Mouse (Mus musculus): ENCODE measurements at regions not wholly inside any gene's neighbourhood (a gene's known extent, or its start where the extent isn't known, plus 50 kb on each side); places are given as distances from the start of the nearest gene placed in this dataset.

DNA sequence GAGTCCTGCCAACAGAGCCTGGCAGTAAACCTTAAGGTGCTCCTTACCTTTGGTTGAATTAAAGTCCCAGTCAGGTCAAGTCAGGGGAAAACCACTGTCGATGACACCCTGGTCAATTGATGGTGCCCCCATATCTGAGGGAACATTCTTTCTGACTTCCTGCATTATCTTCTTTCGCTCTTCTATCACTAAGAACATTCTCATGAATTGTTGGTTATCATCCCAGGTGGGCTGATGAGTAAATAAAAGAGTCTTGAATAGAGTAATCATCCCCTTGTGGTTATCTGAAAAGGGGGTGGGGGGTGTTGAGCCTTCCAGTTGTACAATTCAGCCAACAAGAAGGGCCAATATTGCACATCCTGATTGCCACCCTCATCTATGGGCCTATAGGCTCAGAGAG lies 149.7 kb upstream of the Gm11096 start:
- no peak for ATAC-seq (ENCODE audit: insufficient read depth)
- no peaks in the 10 kb centered on the region for H3K27me3 ChIP-seq (ENCODE audit: control insufficient read depth, insufficient read depth, low read length)
- H3K27ac ChIP-seq = no peak overlapping the region
- H3K9me3 ChIP-seq (ENCODE audit: control insufficient read depth, low read length) = no peaks in the 10 kb centered on the region
- TF ChIP-seq EP300 (IDR thresholded peaks at IDR 0.05; ENCODE audit: low read depth) = no peak
- TF ChIP-seq CTCF (IDR thresholded peaks at IDR 0.05; ENCODE audit: low read depth) = no peak
- no peak overlapping the region for H3K9ac ChIP-seq (replicated peaks)
- no peak overlapping the region for H3K4me2 ChIP-seq (ENCODE audit: low read depth)
- no peaks in the 10 kb centered on the region for H3K36me3 ChIP-seq (replicated peaks; ENCODE audit: control insufficient read depth, insufficient read depth, low read depth)
- no peaks in the 10 kb centered on the region for H3K4me1 ChIP-seq (replicated peaks; ENCODE audit: control insufficient read depth in 2 of 2, insufficient read depth in 2 of 2, low read length in 1 of 2)
- WGBS (ENCODE audit: insufficient replicate concordance) = 51% methylated on average over 2 of the region's 2 CpGs
- no peak for DNase-seq (ENCODE audit: low read depth in 3 of 3, low spot score in 3 of 3)
- no peak overlapping the region for H3K4me3 ChIP-seq (ENCODE audit: insufficient read depth in 1 of 2, low read depth in 2 of 2, low read length in 2 of 2)

DNA sequence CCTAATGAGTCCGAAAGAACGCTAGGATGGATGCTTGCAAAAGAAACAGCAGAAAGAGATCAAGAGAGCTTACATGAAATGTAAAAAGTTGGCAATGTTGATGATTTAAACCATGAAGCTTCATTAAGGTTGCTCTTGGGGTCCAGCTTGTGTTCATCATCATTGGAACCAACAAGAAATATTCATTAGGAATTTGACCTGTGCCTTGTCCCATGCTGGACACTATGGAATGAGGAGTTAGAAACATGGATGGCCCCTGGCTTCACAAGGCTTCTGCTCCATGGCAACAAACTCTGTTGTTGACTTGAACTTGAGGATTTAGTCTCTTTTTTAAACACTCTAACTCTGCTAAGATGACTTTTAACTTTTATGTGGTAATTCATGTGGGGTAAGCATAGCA lies 159.0 kb upstream of the Gm11096 start:
- Histone ChIP-seq H3K27me3 (ENCODE audit: control insufficient read depth, insufficient read depth, low read length) (no peaks in the 10 kb centered on the region), H3K9me3 (ENCODE audit: control insufficient read depth, low read length) (no peaks in the 10 kb centered on the region), H3K4me1 (replicated peaks; ENCODE audit: control insufficient read depth in 2 of 2, insufficient read depth in 2 of 2, low read length in 1 of 2) (no peaks in the 10 kb centered on the region), H3K27ac (no peak overlapping the region), H3K9ac (replicated peaks) (no peak overlapping the region), H3K4me3 (ENCODE audit: insufficient read depth in 1 of 2, low read depth in 2 of 2, low read length in 2 of 2) (no peak overlapping the region), H3K36me3 (replicated peaks; ENCODE audit: control insufficient read depth, insufficient read depth, low read depth) (no peaks in the 10 kb centered on the region), H3K4me2 (ENCODE audit: low read depth) (no peak overlapping the region)
- TF ChIP-seq CTCF (IDR thresholded peaks at IDR 0.05; ENCODE audit: low read depth) (no peak), EP300 (IDR thresholded peaks at IDR 0.05; ENCODE audit: low read depth) (no peak)
- no peak for DNase-seq (ENCODE audit: low read depth in 3 of 3, low spot score in 3 of 3)
- no peak for ATAC-seq (ENCODE audit: insufficient read depth)
- 66% methylated on average over 2 of the region's 2 CpGs for WGBS (ENCODE audit: insufficient replicate concordance)

DNA sequence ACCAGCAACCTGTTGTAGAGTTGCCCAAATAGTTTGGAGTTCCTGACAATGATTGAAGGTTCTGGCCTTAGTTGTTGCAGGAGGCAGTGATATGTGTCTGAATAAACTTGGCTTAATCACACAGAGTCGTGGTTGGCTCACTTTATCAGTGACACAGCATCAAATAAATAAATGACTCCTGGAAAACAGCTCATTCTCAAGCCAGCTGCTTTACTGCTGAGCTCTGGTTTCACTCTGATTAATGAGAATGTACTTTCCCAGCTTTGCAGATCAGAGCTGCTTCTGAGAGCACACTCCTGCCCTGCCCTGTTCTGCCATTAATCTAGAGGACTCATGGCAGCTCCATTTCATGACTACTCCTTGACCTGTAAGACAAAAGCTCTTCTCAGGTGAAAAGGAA lies 171.3 kb upstream of the Gm11096 start:
- Histone ChIP-seq H3K27me3 (ENCODE audit: control insufficient read depth, insufficient read depth, low read length) (no peaks in the 10 kb centered on the region), H3K4me1 (replicated peaks; ENCODE audit: control insufficient read depth in 2 of 2, insufficient read depth in 2 of 2, low read length in 1 of 2) (no peaks in the 10 kb centered on the region), H3K27ac (no peak overlapping the region), H3K36me3 (replicated peaks; ENCODE audit: control insufficient read depth, insufficient read depth, low read depth) (no peaks in the 10 kb centered on the region), H3K4me2 (ENCODE audit: low read depth) (no peak overlapping the region), H3K4me3 (ENCODE audit: insufficient read depth in 1 of 2, low read depth in 2 of 2, low read length in 2 of 2) (no peak overlapping the region), H3K9ac (replicated peaks) (no peak overlapping the region), H3K9me3 (ENCODE audit: control insufficient read depth, low read length) (no peaks in the 10 kb centered on the region)
- TF ChIP-seq CTCF (IDR thresholded peaks at IDR 0.05; ENCODE audit: low read depth) (no peak), EP300 (IDR thresholded peaks at IDR 0.05; ENCODE audit: low read depth) (no peak)
- no peak for DNase-seq (ENCODE audit: low read depth in 3 of 3, low spot score in 3 of 3)
- no peak for ATAC-seq (ENCODE audit: insufficient read depth)
- 8% methylated on average over 1 of the region's 1 CpGs for WGBS (ENCODE audit: insufficient replicate concordance)

- no peak for TF ChIP-seq CTCF (IDR thresholded peaks at IDR 0.05; ENCODE audit: low read depth)
- no peak for TF ChIP-seq EP300 (IDR thresholded peaks at IDR 0.05; ENCODE audit: low read depth)
- Histone ChIP-seq H3K9me3 (ENCODE audit: control insufficient read depth, low read length) (no peaks in the 10 kb centered on the region), H3K4me1 (replicated peaks; ENCODE audit: control insufficient read depth in 2 of 2, insufficient read depth in 2 of 2, low read length in 1 of 2) (no peaks in the 10 kb centered on the region), H3K4me3 (ENCODE audit: insufficient read depth in 1 of 2, low read depth in 2 of 2, low read length in 2 of 2) (no peak overlapping the region), H3K4me2 (ENCODE audit: low read depth) (no peak overlapping the region), H3K9ac (replicated peaks) (no peak overlapping the region), H3K27me3 (ENCODE audit: control insufficient read depth, insufficient read depth, low read length) (no peaks in the 10 kb centered on the region), H3K36me3 (replicated peaks; ENCODE audit: control insufficient read depth, insufficient read depth, low read depth) (no peaks in the 10 kb centered on the region), H3K27ac (no peak overlapping the region)
- ATAC-seq (ENCODE audit: insufficient read depth) (no peak), DNase-seq (ENCODE audit: low read depth in 3 of 3, low spot score in 3 of 3) (no peak)
- WGBS (ENCODE audit: insufficient replicate concordance) = 61% methylated on average over 1 of the region's 1 CpGs
These were observed 179.6 kb upstream of the Gm11096 start for GRCm38 (mm10) chr17:81261957-81262356.

GRCm38 (mm10) chr17:81260036-81260435 lies 181.5 kb upstream of the Gm11096 start:
- no peaks in the 10 kb centered on the region for H3K27me3 ChIP-seq (ENCODE audit: control insufficient read depth, insufficient read depth, low read length)
- WGBS (ENCODE audit: insufficient replicate concordance) = 72% methylated on average over 1 of the region's 1 CpGs
- ATAC-seq (ENCODE audit: insufficient read depth) = no peak
- no peak for DNase-seq (ENCODE audit: low read depth in 3 of 3, low spot score in 3 of 3)
- H3K4me3 ChIP-seq (ENCODE audit: insufficient read depth in 1 of 2, low read depth in 2 of 2, low read length in 2 of 2) = no peak overlapping the region
- no peak overlapping the region for H3K9ac ChIP-seq (replicated peaks)
- no peaks in the 10 kb centered on the region for H3K36me3 ChIP-seq (replicated peaks; ENCODE audit: control insufficient read depth, insufficient read depth, low read depth)
- TF ChIP-seq EP300 (IDR thresholded peaks at IDR 0.05; ENCODE audit: low read depth) (no peak), CTCF (IDR thresholded peaks at IDR 0.05; ENCODE audit: low read depth) (no peak)
- no peak overlapping the region for H3K4me2 ChIP-seq (ENCODE audit: low read depth)
- no peaks in the 10 kb centered on the region for H3K9me3 ChIP-seq (ENCODE audit: control insufficient read depth, low read length)
- H3K4me1 ChIP-seq (replicated peaks; ENCODE audit: control insufficient read depth in 2 of 2, insufficient read depth in 2 of 2, low read length in 1 of 2) = no peaks in the 10 kb centered on the region
- H3K27ac ChIP-seq = no peak overlapping the region

Measured in liver, embryonic 14.5 days (tissue).